Mouse (Mus musculus): ENCODE data around the gene Cacna1a.

Gene Cacna1a

GRCm38 (mm10) chr8:84689091-84689915 is 301.1 kb downstream of the Cacna1a start:
- DNase-seq (ENCODE audit: low spot score in 2 of 2) = peak; percentile 85 to 91

Data from right cerebral cortex, postnatal 36 days (tissue).